Mouse (Mus musculus) cortical plate, adult 2 months (tissue): ENCODE results near the gene Tmem184a.

Experiments
- CTCF ChIP-seq: fragments of 200-500 bp; IDR thresholded peaks from 2 replicates; pipeline ENCODE4 v1.5.1; 2011; ENCODE audit warnings: mild to moderate bottlenecking, control low read depth, low read length; ENCODE audit not compliant: insufficient read depth; ENCODE audit errors: extremely low read depth
- POLR2A ChIP-seq: fragments of 200-500 bp; IDR thresholded peaks from 2 replicates; pipeline ENCODE4 v1.6.1; 2011; ENCODE audit warnings: mild to moderate bottlenecking, low read length, control low read depth; ENCODE audit not compliant: insufficient read depth; ENCODE audit errors: extremely low read depth

DNA sequence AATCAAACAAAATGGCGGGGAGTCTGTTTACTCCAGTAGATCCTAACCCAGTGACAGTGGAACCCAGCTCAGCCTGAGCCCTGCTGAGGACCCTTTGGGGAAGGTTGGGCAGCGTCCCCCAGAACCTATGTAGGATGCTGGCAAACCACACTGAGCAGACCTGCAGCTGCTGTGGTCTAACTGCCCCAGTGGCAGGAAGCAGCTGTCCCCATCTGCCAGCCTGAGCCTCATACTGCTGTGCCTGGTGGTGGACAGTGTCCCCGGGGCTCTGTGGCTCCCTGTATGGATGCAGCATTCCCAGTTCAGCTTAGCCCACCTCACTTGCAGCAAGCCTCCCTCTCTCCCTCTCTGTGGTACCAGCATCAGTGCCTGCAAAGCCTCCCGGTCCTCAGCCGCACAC lies 42.8 kb downstream of the Tmem184a start:
- no peak for TF ChIP-seq CTCF
- TF ChIP-seq POLR2A: no peak
